In genomic region chr9:87737271-87737670, GRCm38 (mm10) we compare ENCODE assay signal across 13 mouse cellular contexts. TPM values are rescaled to one million over a fixed set of nuclear protein-coding genes. Genes with fewer than 3 reads are reported as not detected.
"Had no signal": no experiment of that assay in that cellular context is flagged by ENCODE, and none has a peak within 500 bp of the region (broad histone marks: within the 10 kb centered on the region; RNA-seq: fewer than 3 reads in every experiment).

No protein-coding gene starts in this region.

- H3K27ac ChIP-seq: limb, embryonic 15.5 days; liver, embryonic 12.5 days; lung, embryonic 15.5 days; neural tube, embryonic 12.5 days had no signal

- H3K9me3 ChIP-seq: limb, embryonic 15.5 days; liver, embryonic 12.5 days; lung, embryonic 15.5 days; neural tube, embryonic 12.5 days had no signal

- ATAC-seq: liver, embryonic 12.5 days had no signal

- H3K36me3 ChIP-seq: limb, embryonic 15.5 days; liver, embryonic 12.5 days; lung, embryonic 15.5 days; neural tube, embryonic 12.5 days had no signal

- H3K4me3 ChIP-seq: liver, embryonic 12.5 days; lung, embryonic 15.5 days; myocyte; neural tube, embryonic 12.5 days had no signal

- H3K9ac ChIP-seq: limb, embryonic 15.5 days; liver, embryonic 12.5 days; lung, embryonic 15.5 days; neural tube, embryonic 12.5 days had no signal

- H3K4me1 ChIP-seq: liver, embryonic 12.5 days had no signal

- H3K4me2 ChIP-seq: limb, embryonic 15.5 days; liver, embryonic 12.5 days; lung, embryonic 15.5 days; neural tube, embryonic 12.5 days had no signal

- DNase-seq: kidney, adult 18-20 months; kidney, postnatal 10 days; left cerebral cortex, postnatal 4 days; right cerebral cortex, adult 18-20 months; right cerebral cortex, postnatal 25 days; thymus, postnatal 36 days had no signal

RNA-seq across cellular contexts. Expression of gene Tbx18, which starts 6.2 kb away (rescaled TPM):
- polyA plus RNA-seq: liver, embryonic 16.5 days; small intestine, adult 2 months had no signal
